Mouse (Mus musculus): ENCODE measurements around the gene Pmvk. TPM values are rescaled to one million over a fixed set of nuclear protein-coding genes. Genes with fewer than 3 reads are reported as not detected.

The Pmvk gene
- polyA plus RNA-seq, 1 experiment from 2014 or later, result 84.4 TPM

- ATAC-seq (no peak), DNase-seq (ENCODE audit: low spot score) (peak; percentile 19)
- H3K9ac ChIP-seq (ENCODE audit: low read length), result no peak overlapping the region
- H3K27me3 ChIP-seq (replicated peaks; ENCODE audit: control insufficient read depth, insufficient read depth, low read length), result no peaks in the 10 kb centered on the region
- peaks cover 13% of the 10 kb centered on the region for H3K4me1 ChIP-seq (ENCODE audit: control insufficient read depth, insufficient read depth, low read length)
- WGBS, result 40% methylated on average over 7 of the region's 7 CpGs
- H3K36me3 ChIP-seq (ENCODE audit: control insufficient read depth, insufficient read depth, low read length), result peaks cover 34% of the 10 kb centered on the region
- H3K4me3 ChIP-seq (ENCODE audit: low read depth, low read length), result no peak overlapping the region
- H3K27ac ChIP-seq (ENCODE audit: low read depth, low read length), result no peak overlapping the region
- H3K9me3 ChIP-seq (replicated peaks; ENCODE audit: control insufficient read depth, low read length), result no peaks in the 10 kb centered on the region
- H3K4me2 ChIP-seq (ENCODE audit: low read length), result no peak overlapping the region
Measured at GRCm38 (mm10) chr3:89435041-89435440, 19.3 kb upstream of the Pmvk start.

- H3K27me3 ChIP-seq (replicated peaks; ENCODE audit: control insufficient read depth, insufficient read depth, low read length), result no peaks in the 10 kb centered on the region
- ATAC-seq (peak; percentile 59), DNase-seq (ENCODE audit: low spot score) (peak; percentile 67)
- H3K27ac ChIP-seq (ENCODE audit: low read depth, low read length), result no peak within 1 kb of the TSS
- no peaks in the 10 kb centered on the region for H3K9me3 ChIP-seq (replicated peaks; ENCODE audit: control insufficient read depth, low read length)
- peak within 1 kb of the TSS; percentile 26 for H3K4me3 ChIP-seq (ENCODE audit: low read depth, low read length)
- H3K4me1 ChIP-seq (ENCODE audit: control insufficient read depth, insufficient read depth, low read length), result peaks cover 6% of the 10 kb centered on the region
- H3K9ac ChIP-seq (ENCODE audit: low read length), result peak within 1 kb of the TSS; percentile 30
- peak within 1 kb of the TSS; percentile 52 for H3K4me2 ChIP-seq (ENCODE audit: low read length)
- WGBS, result 5% methylated on average over 16 of the region's 16 CpGs
- peaks cover 34% of the 10 kb centered on the region for H3K36me3 ChIP-seq (ENCODE audit: control insufficient read depth, insufficient read depth, low read length)
Measured at GRCm38 (mm10) chr3:89436176-89437113, 17.9 kb upstream of the Pmvk start, which contains the start of gene Pbxip1. Pbxip1 (plus strand) TSS chr3:89436706.

- DNase-seq (ENCODE audit: low spot score) (peak; percentile 31), ATAC-seq (peak; percentile 66)
- no peaks in the 10 kb centered on the region for H3K9me3 ChIP-seq (replicated peaks; ENCODE audit: control insufficient read depth, low read length)
- peak overlapping the region; percentile 30 for H3K9ac ChIP-seq (ENCODE audit: low read length)
- peak overlapping the region; percentile 26; the same call in 1 of the 2 replicates for H3K4me3 ChIP-seq (ENCODE audit: low read depth, low read length)
- peaks cover 3% of the 10 kb centered on the region; the same call in 1 of the 2 replicates for H3K4me1 ChIP-seq (ENCODE audit: control insufficient read depth, insufficient read depth, low read length)
- no peak overlapping the region for H3K27ac ChIP-seq (ENCODE audit: low read depth, low read length)
- WGBS, result 18% methylated on average over 5 of the region's 5 CpGs
- H3K4me2 ChIP-seq (ENCODE audit: low read length), result peak overlapping the region; percentile 52
- H3K27me3 ChIP-seq (replicated peaks; ENCODE audit: control insufficient read depth, insufficient read depth, low read length), result no peaks in the 10 kb centered on the region
- peaks cover 29% of the 10 kb centered on the region for H3K36me3 ChIP-seq (ENCODE audit: control insufficient read depth, insufficient read depth, low read length)
Measured at GRCm38 (mm10) chr3:89437269-89437668, 17.1 kb upstream of the Pmvk start.

GRCm38 (mm10) chr3:89440691-89441090 lies 13.7 kb upstream of the Pmvk start:
- WGBS, result 93% methylated on average over 2 of the region's 2 CpGs
- no peak overlapping the region for H3K27ac ChIP-seq (ENCODE audit: low read depth, low read length)
- H3K4me3 ChIP-seq (ENCODE audit: low read depth, low read length), result no peak overlapping the region
- H3K9ac ChIP-seq (ENCODE audit: low read length), result no peak overlapping the region
- no peaks in the 10 kb centered on the region for H3K9me3 ChIP-seq (replicated peaks; ENCODE audit: control insufficient read depth, low read length)
- DNase-seq (ENCODE audit: low spot score) (no peak), ATAC-seq (no peak)
- no peak overlapping the region for H3K4me2 ChIP-seq (ENCODE audit: low read length)
- H3K4me1 ChIP-seq (ENCODE audit: control insufficient read depth, insufficient read depth, low read length), result peaks cover 3% of the 10 kb centered on the region; the same call in 1 of the 2 replicates
- H3K27me3 ChIP-seq (replicated peaks; ENCODE audit: control insufficient read depth, insufficient read depth, low read length), result no peaks in the 10 kb centered on the region
- no peaks in the 10 kb centered on the region for H3K36me3 ChIP-seq (ENCODE audit: control insufficient read depth, insufficient read depth, low read length)

GRCm38 (mm10) chr3:89448720-89449537 lies 5.4 kb upstream of the Pmvk start:
- ATAC-seq, result no peak
- no peak overlapping the region for H3K4me3 ChIP-seq (ENCODE audit: low read depth, low read length)
- no peak overlapping the region for H3K4me2 ChIP-seq (ENCODE audit: low read length)
- no peaks in the 10 kb centered on the region for H3K4me1 ChIP-seq (ENCODE audit: control insufficient read depth, insufficient read depth, low read length)
- H3K27ac ChIP-seq (ENCODE audit: low read depth, low read length), result no peak overlapping the region
- no peaks in the 10 kb centered on the region for H3K9me3 ChIP-seq (replicated peaks; ENCODE audit: control insufficient read depth, low read length)
- H3K9ac ChIP-seq (ENCODE audit: low read length), result no peak overlapping the region
- 73% methylated on average over 13 of the region's 13 CpGs for WGBS
- no peaks in the 10 kb centered on the region for H3K36me3 ChIP-seq (ENCODE audit: control insufficient read depth, insufficient read depth, low read length)
- DNase-seq (ENCODE audit: low spot score), result no peak
- no peaks in the 10 kb centered on the region for H3K27me3 ChIP-seq (replicated peaks; ENCODE audit: control insufficient read depth, insufficient read depth, low read length)

- Histone ChIP-seq H3K4me1 (ENCODE audit: control insufficient read depth, insufficient read depth, low read length) (no peaks in the 10 kb centered on the region), H3K27ac (ENCODE audit: low read depth, low read length) (no peak overlapping the region), H3K4me2 (ENCODE audit: low read length) (no peak overlapping the region), H3K9me3 (replicated peaks; ENCODE audit: control insufficient read depth, low read length) (no peaks in the 10 kb centered on the region), H3K27me3 (replicated peaks; ENCODE audit: control insufficient read depth, insufficient read depth, low read length) (no peaks in the 10 kb centered on the region), H3K9ac (ENCODE audit: low read length) (no peak overlapping the region), H3K36me3 (ENCODE audit: control insufficient read depth, insufficient read depth, low read length) (no peaks in the 10 kb centered on the region), H3K4me3 (ENCODE audit: low read depth, low read length) (no peak overlapping the region)
- 44% methylated on average over 7 of the region's 7 CpGs for WGBS
- DNase-seq (ENCODE audit: low spot score) (peak; percentile 71), ATAC-seq (peak; percentile 72)
Measured at GRCm38 (mm10) chr3:89449541-89449940, 4.8 kb upstream of the Pmvk start.

GRCm38 (mm10) chr3:89451916-89452315 lies 2.4 kb upstream of the Pmvk start:
- Histone ChIP-seq H3K4me3 (ENCODE audit: low read depth, low read length) (no peak overlapping the region), H3K27me3 (replicated peaks; ENCODE audit: control insufficient read depth, insufficient read depth, low read length) (no peaks in the 10 kb centered on the region), H3K27ac (ENCODE audit: low read depth, low read length) (no peak overlapping the region), H3K9ac (ENCODE audit: low read length) (no peak overlapping the region), H3K36me3 (ENCODE audit: control insufficient read depth, insufficient read depth, low read length) (no peaks in the 10 kb centered on the region), H3K4me1 (ENCODE audit: control insufficient read depth, insufficient read depth, low read length) (no peaks in the 10 kb centered on the region), H3K9me3 (replicated peaks; ENCODE audit: control insufficient read depth, low read length) (no peaks in the 10 kb centered on the region), H3K4me2 (ENCODE audit: low read length) (no peak overlapping the region)
- 100% methylated on average over 1 of the region's 1 CpGs for WGBS
- DNase-seq (ENCODE audit: low spot score) (peak; percentile 23), ATAC-seq (no peak)

- Histone ChIP-seq H3K4me2 (ENCODE audit: low read length) (no peak overlapping the region), H3K36me3 (ENCODE audit: control insufficient read depth, insufficient read depth, low read length) (no peaks in the 10 kb centered on the region), H3K4me1 (ENCODE audit: control insufficient read depth, insufficient read depth, low read length) (peaks cover 5% of the 10 kb centered on the region; the same call in 1 of the 2 replicates), H3K9ac (ENCODE audit: low read length) (no peak overlapping the region), H3K27ac (ENCODE audit: low read depth, low read length) (no peak overlapping the region), H3K4me3 (ENCODE audit: low read depth, low read length) (no peak overlapping the region), H3K27me3 (replicated peaks; ENCODE audit: control insufficient read depth, insufficient read depth, low read length) (no peaks in the 10 kb centered on the region), H3K9me3 (replicated peaks; ENCODE audit: control insufficient read depth, low read length) (no peaks in the 10 kb centered on the region)
- WGBS, result 11% methylated on average over 1 of the region's 1 CpGs
- DNase-seq (ENCODE audit: low spot score) (no peak), ATAC-seq (no peak)
Measured at GRCm38 (mm10) chr3:89455786-89456285, 1.5 kb downstream of the Pmvk start.
